Mouse (Mus musculus): ENCODE results near the gene Snx20. TPM values are rescaled to one million over a fixed set of nuclear protein-coding genes. Genes with fewer than 3 reads are reported as not detected.

The Snx20 gene
- total and polyA plus RNA-seq, 3 experiments = 10.1 to 15.9 TPM; not detected in 1

DNA sequence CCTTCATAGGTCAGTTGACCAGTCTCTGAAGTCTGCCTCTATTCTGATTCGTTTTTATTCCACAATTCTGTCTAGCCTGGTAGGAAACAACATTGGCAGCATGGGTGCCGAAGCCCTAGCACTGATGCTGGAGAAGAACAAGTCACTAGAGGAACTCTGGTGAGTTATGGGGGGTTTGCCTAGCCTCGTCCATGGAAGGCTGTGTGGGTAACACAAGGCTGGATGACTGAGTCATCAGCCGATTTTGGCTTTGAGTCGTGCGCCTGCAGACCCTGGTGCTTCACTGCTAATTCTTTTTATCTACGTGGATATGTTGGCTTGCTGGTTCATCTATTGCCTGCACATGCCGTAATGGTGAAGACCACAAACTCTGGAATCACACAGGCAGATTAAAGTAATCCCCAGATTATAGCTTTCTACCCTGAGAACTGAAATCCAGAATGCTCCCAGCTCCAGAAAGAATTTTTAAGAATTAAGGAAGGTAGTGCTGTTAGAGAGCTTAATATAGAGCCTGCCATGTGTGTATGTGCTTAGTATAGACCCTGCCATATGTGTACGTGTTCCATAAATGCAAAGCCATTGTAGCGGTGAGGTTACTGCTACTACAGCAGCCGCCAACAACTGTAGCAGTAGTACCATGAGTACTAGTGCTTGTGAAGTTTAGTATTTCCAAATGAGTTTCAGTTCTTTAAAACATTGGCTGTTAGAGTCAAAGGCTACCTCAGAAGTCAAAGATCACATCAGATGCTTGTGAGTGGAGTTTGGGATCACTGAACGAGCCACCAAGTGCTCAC is 39.6 kb upstream of the Snx20 start:
- H3K9me3 ChIP-seq (replicated peaks; ENCODE audit: insufficient read depth, low read length) = no peaks in the 10 kb centered on the region
- DNase-seq (ENCODE audit: low read depth, low spot score) = no peak
- no peaks in the 10 kb centered on the region for H3K36me3 ChIP-seq (ENCODE audit: control insufficient read depth in 1 of 2, insufficient read depth in 2 of 2, low read length in 2 of 2)
- no peak overlapping the region for H3K4me3 ChIP-seq (ENCODE audit: control insufficient read depth in 1 of 2, insufficient read depth in 1 of 2, low read depth in 2 of 2, low read length in 2 of 2)
- H3K79me2 ChIP-seq (ENCODE audit: control insufficient read depth, insufficient read depth, low read length, poor library complexity) = no peaks in the 10 kb centered on the region
- H3K27ac ChIP-seq (ENCODE audit: control insufficient read depth, low read depth, low read length) = no peak overlapping the region
- H3K27me3 ChIP-seq (ENCODE audit: control insufficient read depth in 1 of 2, insufficient read depth in 2 of 2, low read length in 2 of 2) = no peaks in the 10 kb centered on the region
- H3K4me1 ChIP-seq (ENCODE audit: control insufficient read depth in 1 of 2, insufficient read depth in 2 of 2, low read length in 2 of 2) = peaks cover 0 to 3% of the 10 kb centered on the region in 2 experiments; a peak in 1 of 4 replicates
- H3K9ac ChIP-seq (ENCODE audit: control insufficient read depth, low read depth, low read length, poor library complexity, severe bottlenecking) = no peak overlapping the region
- no peak for TF ChIP-seq ELF1 (IDR thresholded peaks at IDR 0.05; ENCODE audit: low read depth, low read length)
- no peak for TF ChIP-seq GATA1 (IDR thresholded peaks at IDR 0.05; ENCODE audit: low read depth, low read length)
- no peak for TF ChIP-seq MAZ (IDR thresholded peaks at IDR 0.05; ENCODE audit: low read depth, low read length)
- no peak for TF ChIP-seq ETS1 (IDR thresholded peaks at IDR 0.05; ENCODE audit: low read depth, low read length)

DNA sequence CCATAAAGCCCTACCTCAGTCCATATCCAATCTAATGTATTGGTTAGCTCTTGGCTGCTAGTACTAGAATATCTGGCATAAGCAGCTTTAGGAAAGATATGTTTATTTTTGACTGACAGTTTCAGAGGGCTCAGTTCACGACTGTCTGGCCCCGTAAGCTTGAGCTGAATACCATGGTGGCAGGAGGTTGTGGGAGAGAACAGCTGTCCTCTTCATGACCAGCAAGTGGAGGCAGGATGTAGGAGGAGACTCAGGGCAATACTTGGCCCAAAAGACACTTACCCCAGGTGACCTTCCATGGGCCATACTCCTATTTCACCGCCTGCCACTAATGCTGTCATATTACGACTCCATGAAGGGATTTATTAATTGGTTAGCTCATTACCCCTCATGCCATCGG is 37.9 kb upstream of the Snx20 start:
- H3K9ac ChIP-seq (ENCODE audit: control insufficient read depth, low read depth, low read length, poor library complexity, severe bottlenecking) = no peak overlapping the region
- no peak for DNase-seq (ENCODE audit: low read depth, low spot score)
- no peaks in the 10 kb centered on the region for H3K9me3 ChIP-seq (replicated peaks; ENCODE audit: insufficient read depth, low read length)
- no peaks in the 10 kb centered on the region for H3K79me2 ChIP-seq (ENCODE audit: control insufficient read depth, insufficient read depth, low read length, poor library complexity)
- TF ChIP-seq USF1 (IDR thresholded peaks at IDR 0.05; ENCODE audit: low read depth, low read length) (no peak), ETS1 (IDR thresholded peaks at IDR 0.05; ENCODE audit: low read depth, low read length) (peak; percentile 35; the same call in 1 of the 2 replicates), E2F4 (IDR thresholded peaks at IDR 0.05; ENCODE audit: borderline replicate concordance, low read depth, low read length) (no peak), MAFK (IDR thresholded peaks at IDR 0.05; ENCODE audit: borderline replicate concordance, low read depth, low read length) (no peak)
- H3K27ac ChIP-seq (ENCODE audit: control insufficient read depth, low read depth, low read length) = no peak overlapping the region
- H3K36me3 ChIP-seq (ENCODE audit: control insufficient read depth in 1 of 2, insufficient read depth in 2 of 2, low read length in 2 of 2) = no peaks in the 10 kb centered on the region
- H3K27me3 ChIP-seq (ENCODE audit: control insufficient read depth in 1 of 2, insufficient read depth in 2 of 2, low read length in 2 of 2) = no peaks in the 10 kb centered on the region
- peaks cover 10 to 14% of the 10 kb centered on the region in 2 experiments; a peak in 3 of 4 replicates for H3K4me1 ChIP-seq (ENCODE audit: control insufficient read depth in 1 of 2, insufficient read depth in 2 of 2, low read length in 2 of 2)
- no peak overlapping the region for H3K4me3 ChIP-seq (ENCODE audit: control insufficient read depth in 1 of 2, insufficient read depth in 1 of 2, low read depth in 2 of 2, low read length in 2 of 2)

DNA sequence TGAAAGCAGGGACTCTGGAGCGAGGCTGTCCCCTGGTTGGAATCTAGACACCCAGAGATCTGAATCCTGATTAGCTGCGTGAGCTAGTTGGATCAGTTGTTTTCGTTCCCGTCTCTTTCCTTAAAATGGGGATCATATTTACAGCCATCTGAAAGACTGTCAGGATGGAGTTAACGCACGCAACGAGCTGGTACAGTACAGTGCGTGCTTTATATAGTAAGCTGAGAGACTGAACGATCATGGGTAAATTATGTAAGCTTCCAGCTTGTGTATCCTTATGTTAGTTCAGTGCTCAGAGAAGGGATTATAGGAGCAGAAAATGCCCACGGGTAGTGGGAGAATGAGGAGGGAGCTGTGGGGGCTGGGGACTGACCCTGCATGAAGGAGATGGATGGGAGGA is 35.6 kb upstream of the Snx20 start:
- H3K4me1 ChIP-seq (ENCODE audit: control insufficient read depth in 1 of 2, insufficient read depth in 2 of 2, low read length in 2 of 2) = peaks cover 31 to 35% of the 10 kb centered on the region in 2 experiments
- H3K27ac ChIP-seq (ENCODE audit: control insufficient read depth, low read depth, low read length) = no peak overlapping the region
- no peaks in the 10 kb centered on the region for H3K27me3 ChIP-seq (ENCODE audit: control insufficient read depth in 1 of 2, insufficient read depth in 2 of 2, low read length in 2 of 2)
- no peak for TF ChIP-seq SIN3A (IDR thresholded peaks at IDR 0.05; ENCODE audit: low read length)
- TF ChIP-seq JUND (IDR thresholded peaks at IDR 0.05; ENCODE audit: low read depth, low read length) = no peak
- TF ChIP-seq ETS1 (IDR thresholded peaks at IDR 0.05; ENCODE audit: low read depth, low read length) = no peak
- TF ChIP-seq EP300 (IDR thresholded peaks at IDR 0.05; ENCODE audit: low read depth in 1 of 2, low read length in 2 of 2) = no peak
- no peak for TF ChIP-seq TBP (IDR thresholded peaks at IDR 0.05; ENCODE audit: low read depth, low read length)
- no peak for TF ChIP-seq RAD21 (IDR thresholded peaks at IDR 0.05; ENCODE audit: low read depth, low read length)
- TF ChIP-seq ELF1 (IDR thresholded peaks at IDR 0.05; ENCODE audit: low read depth, low read length) = no peak
- no peak for TF ChIP-seq NELFE (IDR thresholded peaks at IDR 0.05; ENCODE audit: low read depth, low read length)
- no peak for TF ChIP-seq HCFC1 (IDR thresholded peaks at IDR 0.05; ENCODE audit: low read depth, low read length)
- no peak for TF ChIP-seq RCOR1 (IDR thresholded peaks at IDR 0.05; ENCODE audit: low read depth, low read length)
- no peak for TF ChIP-seq E2F4 (IDR thresholded peaks at IDR 0.05; ENCODE audit: borderline replicate concordance, low read depth, low read length)
- TF ChIP-seq KAT2A (conservative IDR thresholded peaks at IDR 0.05; ENCODE audit: low read depth, low read length) = no peak
- TF ChIP-seq POLR2AphosphoS5 (IDR thresholded peaks at IDR 0.05; ENCODE audit: borderline replicate concordance, low read depth, low read length) = no peak
- no peaks in the 10 kb centered on the region for H3K9me3 ChIP-seq (replicated peaks; ENCODE audit: insufficient read depth, low read length)
- peaks cover 0 to 15% of the 10 kb centered on the region in 2 experiments; a peak in 2 of 4 replicates for H3K36me3 ChIP-seq (ENCODE audit: control insufficient read depth in 1 of 2, insufficient read depth in 2 of 2, low read length in 2 of 2)
- H3K79me2 ChIP-seq (ENCODE audit: control insufficient read depth, insufficient read depth, low read length, poor library complexity) = no peaks in the 10 kb centered on the region
- DNase-seq (ENCODE audit: low read depth, low spot score) = no peak
- H3K4me3 ChIP-seq (ENCODE audit: control insufficient read depth in 1 of 2, insufficient read depth in 1 of 2, low read depth in 2 of 2, low read length in 2 of 2) = no peak overlapping the region
- no peak overlapping the region for H3K9ac ChIP-seq (ENCODE audit: control insufficient read depth, low read depth, low read length, poor library complexity, severe bottlenecking)

Data from MEL (cell line).